Mouse (Mus musculus) mouse embryonic stem cell (cell line): Measurements from ENCODE around the gene Oit3.
"Not testable (repeated sequence)": the region's sequence is repeated elsewhere in the genome, so short reads cannot be mapped to it uniquely, and the experiment has no call there.

Experiments
- in situ Hi-C, 2 experiments: fragments of 300-500 bp; cut with MboI; formaldehyde crosslinking; loops; 1 replicate in 1 of 2; 3 replicates in 1 of 2; pipeline ENCODE4 v1.14.3; 2019 to 2020; ENCODE audit warnings: low sequenced_read_pairs in 2 of 2, low pct_unique_long_range_greater_than_20kb in 1 of 2, mixed read lengths in 1 of 2; ENCODE audit not compliant: unreplicated experiment in 1 of 2

Oit3 gene

GRCm38 (mm10) chr10:59438651-59439050, 2.9 kb downstream of the Oit3 start:
- in situ Hi-C loops, result no loop called here

GRCm38 (mm10) chr10:59435746-59436145, 5.8 kb downstream of the Oit3 start:
- in situ Hi-C loops, result no loop called here

GRCm38 (mm10) chr10:59430701-59431218, 10.8 kb downstream of the Oit3 start:
- in situ Hi-C loops, result no loop called here

GRCm38 (mm10) chr10:59429448-59430135, 12.0 kb downstream of the Oit3 start:
- in situ Hi-C loops, result no loop called here

- in situ Hi-C loops, result no loop called here
Measured at GRCm38 (mm10) chr10:59426371-59426770, 15.2 kb downstream of the Oit3 start.

GRCm38 (mm10) chr10:59425369-59425768, 16.2 kb downstream of the Oit3 start:
- in situ Hi-C loops, result no loop called here

- in situ Hi-C loops, result no loop called here
Measured at GRCm38 (mm10) chr10:59424453-59424852, 17.1 kb downstream of the Oit3 start.

GRCm38 (mm10) chr10:59419516-59419915, 22.1 kb downstream of the Oit3 start:
- in situ Hi-C loops, result no loop called here

- in situ Hi-C loops, result no loop called here
Measured at GRCm38 (mm10) chr10:59416623-59417022, 25.0 kb downstream of the Oit3 start.

GRCm38 (mm10) chr10:59413711-59414110, 27.9 kb downstream of the Oit3 start:
- in situ Hi-C loops, result no loop called here

- in situ Hi-C loops, result no loop called here
Measured at GRCm38 (mm10) chr10:59410264-59410663, 31.3 kb downstream of the Oit3 start.

- in situ Hi-C loops, result no loop called here
Measured at GRCm38 (mm10) chr10:59408499-59408898, 33.1 kb downstream of the Oit3 start.

GRCm38 (mm10) chr10:59403793-59404149, 37.8 kb downstream of the Oit3 start:
- in situ Hi-C loops, result no loop called here

GRCm38 (mm10) chr10:59402899-59403792, 38.4 kb downstream of the Oit3 start, which contains the start of gene Pla2g12b:
Pla2g12b (plus strand) TSS chr10:59403660.
- in situ Hi-C loops, result no loop called here

- in situ Hi-C loops, result not testable (repeated sequence)
Measured at GRCm38 (mm10) chr10:59395461-59395860, 46.1 kb downstream of the Oit3 start, which contains the start of gene Gm10273. Gm10273 (plus strand) TSS chr10:59395632.

- in situ Hi-C loops, result no loop called here
Measured at GRCm38 (mm10) chr10:59391907-59392306, 49.7 kb downstream of the Oit3 start.

- in situ Hi-C loops, result no loop called here
Measured at GRCm38 (mm10) chr10:59389652-59390051, 51.9 kb downstream of the Oit3 start.

GRCm38 (mm10) chr10:59386951-59387350, 54.6 kb downstream of the Oit3 start:
- in situ Hi-C loops, result no loop called here

- in situ Hi-C loops, result not testable (repeated sequence)
Measured at GRCm38 (mm10) chr10:59381563-59381962, 60.0 kb downstream of the Oit3 start.
